Mouse (Mus musculus): ENCODE results near the gene Fam187b.

Gene Fam187b

DNA sequence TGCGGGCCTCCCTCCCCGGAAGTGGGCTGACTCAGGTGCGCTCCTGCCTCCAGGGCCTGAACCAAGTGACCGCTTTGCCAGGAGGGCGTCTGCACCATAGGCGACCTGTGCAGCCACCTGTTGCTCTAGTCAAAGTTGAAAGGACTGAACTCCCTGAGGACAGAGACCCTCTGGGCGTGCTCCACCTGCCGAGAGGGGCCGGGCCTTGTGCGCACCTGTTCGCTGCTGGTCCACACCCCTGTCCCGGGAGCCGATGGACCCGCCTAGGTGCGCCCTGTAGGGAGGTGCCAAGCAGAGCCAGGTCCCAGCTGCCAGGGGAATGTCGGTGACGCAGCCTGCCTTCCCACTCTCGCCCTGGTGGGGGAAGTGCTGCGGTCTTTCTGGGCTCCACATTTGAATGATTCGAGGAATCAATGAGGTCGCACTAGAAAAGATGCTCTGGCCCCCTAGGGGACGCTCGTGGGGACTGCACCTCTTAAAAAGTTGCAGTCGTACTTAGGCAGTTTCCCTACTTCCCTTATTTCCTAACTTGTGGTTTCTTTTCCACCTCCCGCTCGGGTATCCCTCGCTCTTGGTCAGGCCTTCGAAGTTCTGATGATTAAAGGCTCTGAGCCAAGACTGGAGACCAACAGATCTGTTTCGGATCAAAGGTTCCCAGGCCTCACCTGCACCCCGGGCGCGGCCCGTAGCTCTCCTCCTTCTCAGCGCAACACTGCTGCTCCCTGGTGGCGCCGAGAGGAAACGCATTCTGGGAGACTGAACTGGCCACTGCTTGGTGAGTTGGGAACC is at the start of gene Fam187b:
Gene Fam187b (plus strand): TSS at position 290 of the 789 bp plus-strand sequence.
- WGBS: 1% methylated on average over 37 of the region's 37 CpGs

DNA sequence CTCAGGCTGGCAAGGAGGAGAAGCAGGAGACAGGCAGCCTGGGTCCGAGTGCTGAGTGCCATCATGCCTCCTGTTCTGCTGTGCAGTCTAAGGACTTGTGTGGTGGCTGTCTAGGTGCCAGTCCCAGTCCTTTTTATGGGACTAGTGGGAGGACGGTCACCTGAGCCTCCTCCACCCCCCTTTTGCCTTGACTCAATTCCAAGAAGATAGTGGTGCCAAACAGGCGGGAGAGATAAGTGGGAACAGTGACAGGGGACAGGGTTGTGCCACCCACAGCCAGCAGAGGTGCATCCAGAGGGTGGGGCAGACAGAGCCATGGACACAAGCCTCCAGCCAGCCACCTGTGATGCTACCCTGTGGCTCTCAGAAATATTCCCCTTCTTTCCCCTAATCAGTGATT is 49.5 kb upstream of the Fam187b start:
- 72% methylated on average over 3 of the region's 3 CpGs for WGBS

DNA sequence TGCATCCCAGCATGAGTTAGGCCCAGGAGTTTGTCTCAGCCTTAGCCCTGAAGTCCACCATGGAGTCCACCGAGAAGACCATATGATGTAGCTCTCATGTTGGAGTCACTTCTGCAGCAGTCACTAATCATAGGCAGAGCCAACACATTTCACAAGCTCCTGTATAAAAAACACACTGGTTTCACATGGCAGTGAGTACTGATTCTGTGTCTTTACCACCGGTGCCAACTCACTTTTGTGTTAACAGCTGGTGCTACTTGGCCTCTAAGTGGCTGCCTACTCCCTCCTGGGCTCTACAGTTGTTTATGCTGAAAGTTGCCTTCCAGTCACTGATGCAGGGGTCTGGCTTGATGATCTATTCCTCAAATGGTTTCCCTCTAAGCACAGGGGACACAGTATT is 49.0 kb upstream of the Fam187b start, which contains the start of gene Hamp2:
Gene Hamp2 (minus strand): TSS at position 101 of the 400 bp plus-strand sequence.
- 72% methylated on average over 2 of the region's 2 CpGs for WGBS

DNA sequence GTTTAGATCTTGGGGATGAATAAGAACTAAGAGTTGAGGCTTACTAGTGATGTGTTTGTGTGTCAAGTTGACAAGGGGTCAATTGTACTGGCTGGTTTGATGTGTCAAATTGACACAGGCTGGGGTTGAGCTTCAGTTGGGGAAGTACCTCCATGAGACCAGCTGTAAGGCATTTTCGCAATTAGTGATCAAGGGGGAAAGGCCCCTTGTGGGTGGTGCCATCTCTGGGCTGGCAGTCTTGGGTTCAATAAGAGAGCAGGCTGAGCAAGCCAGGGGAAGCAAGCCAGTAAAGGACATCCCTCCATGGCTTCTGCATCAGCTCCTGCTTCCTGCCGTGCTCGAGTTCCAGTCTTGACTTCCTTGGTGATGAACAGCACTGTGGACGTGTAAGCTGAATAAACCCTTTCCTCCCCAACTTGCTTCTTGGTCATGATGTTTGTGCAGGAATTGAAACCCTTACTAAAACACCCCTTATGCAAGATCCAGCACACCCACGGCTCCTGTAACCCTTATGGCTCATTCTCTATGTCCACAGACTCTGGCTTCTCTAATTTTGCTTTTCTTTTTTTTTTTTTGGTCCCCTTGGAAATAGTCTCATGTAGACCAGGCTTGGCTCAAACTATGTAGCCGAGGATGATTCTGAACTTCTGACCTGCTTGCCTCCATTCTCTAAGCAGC is 38.0 kb upstream of the Fam187b start:
- WGBS: 78% methylated on average over 6 of the region's 6 CpGs

DNA sequence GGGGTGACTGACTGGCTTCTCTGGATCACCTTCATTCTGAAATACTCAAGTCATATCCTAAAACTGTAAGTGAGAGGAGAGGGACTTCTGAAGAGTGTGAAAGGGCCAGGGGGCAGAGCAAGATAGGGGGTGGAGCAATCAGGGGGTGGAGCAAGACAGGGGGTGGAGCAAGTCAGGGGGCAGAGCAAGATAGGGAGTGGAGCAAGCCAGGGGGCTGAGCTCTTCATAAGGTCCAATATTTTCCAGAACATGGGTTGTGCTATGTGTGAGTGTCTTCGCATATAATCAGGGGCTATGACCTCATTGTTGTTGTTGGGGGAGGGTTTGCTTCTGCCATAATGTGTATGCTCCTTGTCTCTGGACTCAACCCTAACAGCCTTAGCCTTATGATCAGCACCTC is 33.5 kb upstream of the Fam187b start:
- WGBS: 95% methylated on average over 1 of the region's 1 CpGs

DNA sequence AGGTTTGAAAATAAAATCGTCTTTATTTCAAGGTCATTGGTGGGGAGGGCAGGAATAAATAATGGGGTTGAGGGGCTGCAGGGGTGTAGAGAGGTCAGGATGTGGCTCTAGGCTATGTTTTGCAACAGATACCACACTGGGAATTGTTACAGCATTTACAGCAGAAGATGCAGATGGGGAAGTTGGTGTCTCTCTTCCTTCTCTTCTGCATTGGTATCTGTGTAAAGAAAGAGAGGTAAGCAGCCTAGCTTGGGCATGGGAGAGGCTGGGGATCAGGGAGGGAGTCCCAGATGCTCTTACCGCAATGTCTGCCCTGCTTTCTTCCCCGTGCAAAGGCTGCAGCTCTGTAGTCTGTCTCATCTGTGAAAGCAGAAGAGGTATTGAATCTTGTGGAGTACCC is 31.2 kb upstream of the Fam187b start:
- WGBS: 60% methylated on average over 3 of the region's 3 CpGs

DNA sequence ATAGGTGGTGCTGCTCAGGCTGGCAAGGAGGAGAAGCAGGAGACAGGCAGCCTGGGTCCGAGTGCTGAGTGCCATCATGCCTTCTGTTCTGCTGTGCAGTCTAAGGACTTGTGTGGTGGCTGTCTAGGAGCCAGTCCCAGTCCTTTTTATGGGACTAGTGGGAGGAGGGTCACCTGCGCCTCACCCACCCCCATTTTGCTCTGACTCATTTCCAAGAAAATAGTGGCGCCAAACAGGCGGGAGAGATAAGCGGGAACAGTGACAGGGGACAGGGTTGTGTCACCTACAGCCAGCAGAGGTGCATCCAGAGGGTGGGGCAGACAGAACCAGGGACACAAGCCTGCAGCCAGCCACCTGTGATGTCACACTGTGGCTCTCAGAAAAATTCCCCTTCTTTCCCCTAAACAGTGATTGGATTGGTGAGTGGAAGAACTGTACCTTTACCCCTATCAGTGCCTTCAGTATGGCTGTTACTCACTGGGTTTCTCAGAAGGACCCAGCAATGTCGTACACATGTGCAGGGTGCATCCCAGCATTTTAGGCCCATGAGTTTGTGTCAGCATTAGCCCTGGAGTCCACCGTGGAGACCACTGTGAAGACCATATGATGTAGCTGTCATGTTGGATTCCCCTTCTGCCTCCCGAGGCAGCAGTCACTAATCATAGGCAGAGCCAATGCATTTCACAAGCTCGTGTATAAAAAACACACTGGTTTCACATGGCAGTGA is 29.5 kb upstream of the Fam187b start, which contains the start of gene Hamp:
Gene Hamp (minus strand): TSS at position 124 of the 727 bp plus-strand sequence.
- 56% methylated on average over 9 of the region's 9 CpGs for WGBS

DNA sequence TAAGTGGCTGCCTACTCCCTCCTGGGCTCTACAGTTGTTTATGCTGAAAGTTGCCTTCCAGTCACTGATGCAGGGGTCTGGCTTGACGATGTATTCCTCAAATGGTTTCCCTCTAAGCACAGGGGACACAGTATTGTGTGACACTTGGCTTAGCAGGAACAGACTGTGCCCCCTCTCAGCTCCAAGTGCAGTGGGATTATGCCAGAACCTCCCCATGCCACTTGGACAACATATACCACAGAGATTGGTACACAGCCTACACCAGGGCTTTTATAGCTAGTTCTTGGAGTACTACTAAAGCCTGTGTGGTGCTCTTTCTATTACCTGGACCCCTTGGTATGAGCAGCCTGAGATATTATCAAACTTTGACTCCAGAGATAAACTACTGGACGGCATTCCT is 28.9 kb upstream of the Fam187b start:
- 54% methylated on average over 2 of the region's 2 CpGs for WGBS

DNA sequence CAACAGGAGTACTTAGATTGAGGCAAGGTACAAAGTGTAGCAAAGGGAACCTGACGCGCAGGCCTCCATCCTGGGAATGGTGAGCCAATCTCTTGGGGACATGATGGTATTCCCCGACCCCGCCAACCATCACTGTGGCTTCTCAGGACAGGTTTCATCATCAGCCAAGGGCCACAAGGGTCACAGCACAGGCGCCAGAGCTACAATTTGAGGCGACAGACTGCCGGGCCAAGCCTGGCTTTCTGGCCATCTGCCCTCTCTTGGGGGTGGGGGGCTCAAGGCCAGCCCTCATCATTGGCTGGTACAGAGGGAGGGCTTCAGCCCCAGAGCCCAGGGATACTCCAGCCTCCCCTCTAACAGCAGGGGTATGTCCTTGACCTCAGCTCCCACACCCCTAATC is 28.1 kb upstream of the Fam187b start:
- 85% methylated on average over 7 of the region's 7 CpGs for WGBS

DNA sequence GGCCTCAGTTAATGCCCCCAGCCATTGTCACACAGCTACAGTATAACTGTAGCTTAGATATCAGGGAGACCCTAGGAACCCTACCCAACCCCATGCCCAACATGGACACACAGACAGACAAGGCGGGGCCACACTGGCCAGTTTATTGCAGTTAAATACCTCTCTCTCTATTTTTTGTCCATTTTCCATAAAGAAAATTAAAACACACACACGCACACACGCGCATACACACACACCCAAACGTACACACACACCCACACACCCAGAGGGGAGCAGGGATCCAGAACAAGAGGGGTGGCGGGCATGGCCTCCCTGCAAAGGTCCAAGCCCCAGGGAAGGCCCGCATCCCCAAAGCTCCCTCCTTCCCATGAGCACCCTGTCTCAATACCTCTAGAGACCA is 27.7 kb upstream of the Fam187b start:
- WGBS: 88% methylated on average over 7 of the region's 7 CpGs

DNA sequence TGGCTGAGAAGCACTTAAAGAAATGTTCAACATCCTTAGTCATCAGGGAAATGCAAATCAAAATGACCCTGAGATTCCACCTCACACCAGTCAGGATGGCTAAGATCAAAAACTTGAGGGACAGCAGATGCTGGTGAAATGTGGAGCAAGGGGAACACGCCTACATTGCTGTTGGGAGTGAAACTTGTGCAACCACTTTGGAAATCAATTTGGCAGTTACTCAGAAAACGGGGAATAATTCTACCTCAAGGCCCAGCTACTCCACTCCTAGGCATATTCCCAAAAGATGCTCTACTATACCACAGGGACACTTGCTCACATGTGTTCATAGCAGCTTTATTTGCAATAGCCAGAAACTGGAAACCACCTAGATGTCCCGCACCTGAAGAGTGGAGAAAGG is 23.7 kb upstream of the Fam187b start:
- 78% methylated on average over 3 of the region's 3 CpGs for WGBS

DNA sequence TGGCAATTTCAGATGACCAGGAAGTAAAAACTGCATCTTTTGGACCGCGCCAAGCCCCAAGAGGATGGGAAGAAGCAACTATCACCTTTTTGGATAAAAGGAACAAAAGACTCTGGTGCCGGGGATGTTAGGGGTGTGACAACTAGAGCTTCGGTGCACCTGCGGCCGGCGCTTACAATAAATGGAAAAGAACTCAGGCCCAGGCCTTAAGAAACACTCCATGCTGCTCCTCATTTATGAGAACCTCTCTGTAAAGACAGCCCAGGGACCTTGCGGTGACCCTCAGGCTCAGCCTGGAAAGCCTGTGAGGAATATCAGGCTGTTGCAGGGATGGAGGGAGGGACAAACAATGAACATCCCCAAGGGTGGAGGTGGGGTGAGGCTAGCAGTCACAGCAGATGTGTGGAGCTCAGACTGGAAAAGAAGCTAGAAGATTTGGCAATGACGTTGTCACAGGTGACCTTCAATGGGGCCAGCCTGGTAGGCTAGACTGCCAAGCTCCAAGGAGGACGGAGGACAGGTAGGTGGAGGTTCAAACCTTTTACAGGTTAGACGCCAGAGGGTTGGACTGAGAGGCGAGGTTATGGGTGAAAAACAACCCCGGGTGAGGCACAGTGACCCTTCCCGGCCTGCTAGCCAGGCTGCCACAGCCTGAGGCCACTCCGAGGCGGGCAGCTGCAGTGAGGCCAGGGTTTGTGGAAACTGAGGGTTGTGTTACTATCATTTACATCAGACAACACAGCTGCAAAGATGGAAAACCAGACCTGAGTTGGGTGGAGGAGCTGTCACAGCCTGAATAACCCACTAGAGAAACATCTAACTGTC is 20.9 kb upstream of the Fam187b start:
- 92% methylated on average over 16 of the region's 16 CpGs for WGBS

DNA sequence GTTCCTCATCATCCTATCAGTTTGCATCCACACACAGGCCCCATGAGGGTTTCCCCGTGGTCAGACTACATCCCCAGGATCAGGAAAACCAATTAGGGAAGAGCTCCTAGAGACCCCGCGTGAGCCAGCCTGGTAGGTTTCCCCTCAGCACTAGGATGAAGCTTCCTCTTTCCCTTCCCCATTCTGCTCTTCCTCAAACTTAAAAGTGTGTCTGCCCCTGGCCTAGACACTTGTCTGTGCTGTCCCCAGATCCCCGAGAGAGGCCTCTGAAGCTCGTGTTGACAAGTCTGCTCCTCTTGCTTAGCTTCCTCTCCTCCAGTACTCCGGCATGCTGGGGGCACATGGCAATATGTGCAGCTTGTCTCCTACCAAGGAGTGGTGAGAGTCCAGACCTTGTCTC is 20.1 kb upstream of the Fam187b start:
- 82% methylated on average over 6 of the region's 6 CpGs for WGBS

DNA sequence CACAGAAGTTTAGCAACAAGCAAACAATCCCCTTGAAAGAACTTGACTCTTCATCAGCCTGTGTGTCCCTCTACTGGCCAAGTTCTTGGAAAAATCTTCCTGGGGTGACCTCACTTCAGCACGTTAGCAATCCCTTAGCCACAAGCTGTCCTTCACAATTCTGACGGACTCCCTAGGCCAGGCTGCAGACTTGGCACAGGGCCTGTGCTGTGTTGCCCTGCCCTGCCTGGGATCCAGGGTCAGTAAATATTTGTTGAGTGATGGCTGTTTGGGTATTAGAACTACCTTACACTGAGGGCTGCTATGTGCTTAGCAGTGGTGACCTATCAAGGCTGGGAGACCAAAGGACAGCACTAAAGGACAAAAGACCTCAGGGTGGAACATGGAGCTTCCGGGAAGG is 19.6 kb upstream of the Fam187b start:
- 57% methylated on average over 3 of the region's 3 CpGs for WGBS

DNA sequence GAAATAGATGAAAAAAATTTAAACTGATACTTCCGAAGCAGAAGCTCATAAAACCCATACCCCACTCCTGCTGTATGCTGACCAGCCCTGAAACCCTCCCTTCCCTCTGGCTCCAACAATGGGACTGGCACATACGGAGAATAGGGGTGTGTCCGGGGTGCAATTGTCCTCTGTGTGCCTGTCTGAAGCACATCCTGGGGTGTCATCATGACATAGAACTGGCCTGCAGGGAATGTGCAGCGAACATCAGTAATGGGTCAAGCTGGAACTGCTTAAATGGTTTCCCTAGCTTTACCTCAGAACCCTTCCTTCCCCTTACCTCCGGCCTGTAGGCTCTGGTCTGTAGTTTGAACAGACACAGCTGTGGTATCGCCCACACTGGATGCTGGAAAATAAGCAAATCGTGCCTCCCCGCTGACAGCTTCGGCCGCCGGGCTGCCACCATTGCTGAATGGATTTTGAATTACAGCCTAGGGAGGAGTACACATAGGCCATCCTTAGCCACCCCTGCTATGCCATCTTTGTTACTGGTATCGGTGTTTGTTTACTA is 18.5 kb upstream of the Fam187b start:
- 61% methylated on average over 12 of the region's 12 CpGs for WGBS

DNA sequence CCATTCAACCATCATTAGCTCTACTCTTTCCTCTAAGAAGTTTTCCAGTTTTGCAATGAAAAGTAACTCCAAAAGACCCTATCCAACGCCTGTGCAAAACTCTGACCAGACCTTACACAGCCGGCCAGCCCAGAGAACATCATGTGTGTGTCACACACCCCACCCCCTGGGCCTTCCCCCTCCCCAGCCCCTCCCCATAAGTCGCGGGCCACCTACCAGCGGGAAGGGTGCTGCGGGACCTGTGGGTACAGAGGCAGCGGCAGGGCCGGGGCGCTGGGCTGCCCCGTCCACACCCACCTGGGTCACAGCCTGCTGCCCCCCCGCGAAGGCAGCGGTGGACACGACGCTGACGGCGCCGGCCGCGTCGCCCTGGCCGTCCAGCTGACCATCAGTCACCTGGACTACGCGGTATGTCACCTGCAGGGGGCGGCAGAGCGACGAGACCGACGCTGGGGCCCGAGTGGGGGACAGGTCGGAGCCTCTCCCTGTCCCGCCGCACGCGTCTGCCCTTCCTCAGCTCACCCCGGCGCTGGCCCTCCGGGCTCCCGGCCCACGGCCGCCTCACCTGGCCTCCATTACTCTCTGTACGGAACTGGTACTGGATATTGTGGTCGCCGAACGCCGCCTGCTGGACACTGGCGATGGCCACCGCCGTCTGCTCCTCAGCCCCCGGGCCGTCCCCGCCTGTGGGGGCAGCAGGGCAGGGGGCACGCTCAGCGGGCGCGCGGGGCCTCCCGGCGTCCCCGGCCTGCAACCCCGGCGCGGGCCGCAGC is 17.8 kb upstream of the Fam187b start:
- WGBS: 2% methylated on average over 64 of the region's 64 CpGs

DNA sequence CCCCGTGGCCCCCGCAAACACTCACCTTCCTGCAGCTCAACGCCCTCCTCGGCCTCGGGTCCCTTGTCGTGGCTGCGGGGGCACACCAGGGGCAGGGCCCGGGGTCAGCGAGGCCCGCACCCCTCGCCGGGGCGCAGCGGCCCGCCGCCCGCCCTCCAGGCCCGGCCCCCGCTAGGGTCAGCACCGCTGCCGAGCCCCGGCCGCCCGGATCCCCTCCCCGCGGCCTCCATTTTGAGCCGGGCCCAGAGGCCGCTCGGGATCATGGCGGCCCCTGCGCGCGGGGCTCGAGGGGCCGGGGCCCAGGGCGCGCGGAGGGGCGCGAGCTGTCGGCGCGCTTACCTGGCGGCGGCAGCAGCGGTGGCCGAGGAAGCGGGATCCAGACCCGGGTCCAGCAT is 17.2 kb upstream of the Fam187b start:
- 2% methylated on average over 18 of the region's 49 CpGs for WGBS

DNA sequence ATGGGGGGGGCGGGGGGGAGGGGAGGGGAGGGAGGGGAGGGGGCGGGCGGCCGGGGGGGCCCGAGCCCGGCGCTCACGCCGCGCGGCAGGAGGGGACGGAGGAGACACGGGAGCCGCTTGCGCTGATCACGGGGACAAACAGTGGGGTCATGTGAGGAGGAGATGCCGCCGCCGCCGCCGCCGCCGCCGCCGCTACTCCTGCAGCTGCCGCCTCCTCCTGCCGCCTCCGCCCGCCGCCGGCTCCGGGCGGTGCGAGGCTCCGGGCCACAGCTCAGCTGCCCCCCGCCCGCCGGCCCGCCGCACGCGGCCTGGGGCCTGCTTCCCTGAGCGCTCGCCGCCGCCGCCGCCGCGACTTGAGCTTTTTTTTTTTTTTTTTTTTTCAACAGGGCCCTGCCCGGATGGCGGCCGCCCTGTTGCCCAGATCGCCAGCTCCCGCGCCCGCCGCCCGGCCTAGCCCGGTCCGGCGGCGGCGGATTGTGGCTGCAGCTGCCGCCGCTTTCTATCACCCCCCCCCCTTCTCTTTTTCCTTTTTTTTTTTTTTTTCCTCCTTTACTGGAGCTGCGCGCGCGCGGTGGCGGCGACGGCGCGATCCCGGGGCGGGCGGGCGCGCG is 16.7 kb upstream of the Fam187b start, which contains the start of gene Usf2:
Gene Usf2 (minus strand): TSS at position 48 of the 611 bp plus-strand sequence.
- 2% methylated on average over 57 of the region's 82 CpGs for WGBS

DNA sequence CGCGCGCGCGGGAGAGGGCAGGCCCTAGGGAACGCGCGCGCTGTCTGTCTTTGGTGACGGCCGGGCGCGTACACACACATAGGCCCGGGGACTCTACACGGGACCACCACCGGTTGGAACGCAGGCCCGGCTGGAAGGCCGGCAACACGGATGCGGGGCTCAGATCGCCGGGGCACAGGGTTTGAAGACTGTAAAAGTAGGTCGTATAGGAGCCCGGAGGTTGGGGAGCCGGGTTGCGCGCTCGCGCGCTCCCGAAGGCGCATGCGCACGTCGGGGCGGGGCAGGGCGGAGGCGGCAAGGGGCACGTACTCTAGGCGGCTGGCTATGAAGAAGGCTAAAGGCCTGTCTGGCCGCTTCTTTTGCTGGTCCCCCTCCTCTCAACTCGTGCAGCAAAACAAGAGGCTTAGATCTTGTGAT is 16.2 kb upstream of the Fam187b start:
- under 1% methylated on average over 43 of the region's 43 CpGs for WGBS
